Mouse (Mus musculus): ENCODE measurements around the gene Slc48a1. TPM values are rescaled to one million over a fixed set of nuclear protein-coding genes. Genes with fewer than 3 reads are reported as not detected.
A peak's percentile ranks its signal among the peaks of the same experiment; 100 is the strongest.

The Slc48a1 gene
- polyA plus RNA-seq, 1 experiment from 2014 or later: 31.3 TPM

DNA sequence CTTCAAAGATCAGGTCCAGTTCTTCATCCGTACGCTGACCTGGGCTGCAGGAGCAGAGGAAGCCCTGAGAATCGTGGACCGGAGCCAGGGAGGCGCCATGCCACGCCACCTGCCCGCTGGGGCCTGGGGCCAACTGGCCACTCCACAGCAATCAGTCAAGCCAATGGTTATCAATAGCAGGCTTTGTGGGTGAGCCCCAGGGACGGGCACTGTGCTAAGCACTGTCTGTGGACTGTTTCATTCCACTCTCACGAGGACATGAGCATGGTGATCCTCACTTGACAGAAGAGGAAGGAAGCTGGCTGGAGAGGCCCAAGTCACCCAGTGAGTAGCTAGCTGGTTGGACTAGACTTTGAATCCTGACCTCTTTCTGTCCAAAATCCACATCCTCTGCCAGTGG, 18.3 kb upstream of the Slc48a1 start:
- 90% methylated on average over 9 of the region's 9 CpGs for WGBS
- no peaks in the 10 kb centered on the region for H3K36me3 ChIP-seq

DNA sequence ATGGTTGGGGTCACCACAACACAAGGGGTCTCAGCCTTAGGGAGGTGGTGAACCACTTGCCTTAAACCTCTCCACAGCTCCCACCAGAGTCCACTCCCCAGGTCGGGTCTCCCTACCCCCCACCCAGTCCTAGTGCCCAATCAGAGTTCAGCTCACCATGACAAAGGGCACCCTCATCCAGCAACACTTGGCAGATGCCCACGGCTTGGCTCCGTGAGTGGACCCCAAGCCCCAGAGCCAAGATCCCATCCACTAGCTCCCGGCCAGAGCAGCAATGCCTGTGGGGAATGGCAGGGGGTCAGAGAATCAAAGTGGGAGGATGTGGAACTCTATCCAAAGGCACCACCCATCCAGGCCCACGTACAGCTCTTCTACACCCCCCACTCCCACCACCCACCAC, 17.4 kb upstream of the Slc48a1 start:
- DNase-seq (ENCODE audit: low spot score): no peak
- no peaks in the 10 kb centered on the region for H3K9me3 ChIP-seq
- H3K36me3 ChIP-seq: no peaks in the 10 kb centered on the region
- peaks cover 50% of the 10 kb centered on the region for H3K27me3 ChIP-seq (ENCODE audit: insufficient read depth, poor library complexity, severe bottlenecking)
- H3K4me1 ChIP-seq (replicated peaks): peaks cover 48% of the 10 kb centered on the region
- 71% methylated on average over 5 of the region's 5 CpGs for WGBS
- no peak overlapping the region for H3K4me3 ChIP-seq
- no peak overlapping the region for H3K27ac ChIP-seq

More for the DNA sequence above, 18.3 kb upstream of the Slc48a1 start:
- no peak for DNase-seq (ENCODE audit: low spot score)
- Histone ChIP-seq H3K4me1 (replicated peaks) (peaks cover 48% of the 10 kb centered on the region), H3K27ac (no peak overlapping the region), H3K9me3 (no peaks in the 10 kb centered on the region), H3K4me3 (no peak overlapping the region), H3K27me3 (ENCODE audit: insufficient read depth, poor library complexity, severe bottlenecking) (peaks cover 41% of the 10 kb centered on the region)

GRCm38 (mm10) chr15:97761438-97761837, 16.9 kb upstream of the Slc48a1 start:
- Histone ChIP-seq H3K9me3 (no peaks in the 10 kb centered on the region), H3K4me3 (no peak overlapping the region), H3K27me3 (ENCODE audit: insufficient read depth, poor library complexity, severe bottlenecking) (peaks cover 53% of the 10 kb centered on the region), H3K36me3 (no peaks in the 10 kb centered on the region), H3K27ac (no peak overlapping the region), H3K4me1 (replicated peaks) (peaks cover 49% of the 10 kb centered on the region)
- DNase-seq (ENCODE audit: low spot score): no peak
- WGBS: 34% methylated on average over 13 of the region's 13 CpGs

DNA sequence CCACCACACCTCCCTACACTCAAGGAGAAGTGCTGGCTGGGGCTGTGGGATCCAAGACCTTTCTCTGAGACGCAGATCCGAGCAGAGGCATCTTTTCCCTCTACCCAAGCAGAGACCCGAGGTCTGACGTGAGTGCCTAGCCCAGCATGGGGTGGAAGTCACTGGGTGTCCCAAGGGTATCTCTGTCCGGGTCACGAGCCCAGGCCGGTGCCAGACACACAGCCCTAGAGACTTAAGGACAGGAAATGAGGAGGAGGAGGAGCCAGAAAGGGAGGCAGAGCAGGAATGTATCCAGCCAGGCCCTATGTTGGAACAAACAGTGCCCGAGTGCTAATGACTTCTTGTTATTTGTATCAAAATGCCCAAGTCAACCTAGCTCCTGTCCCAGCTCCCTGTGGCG, 15.6 kb upstream of the Slc48a1 start:
- Histone ChIP-seq H3K4me1 (replicated peaks) (peaks cover 62% of the 10 kb centered on the region), H3K27ac (no peak overlapping the region), H3K36me3 (no peaks in the 10 kb centered on the region), H3K27me3 (ENCODE audit: insufficient read depth, poor library complexity, severe bottlenecking) (peaks cover 65% of the 10 kb centered on the region), H3K4me3 (no peak overlapping the region), H3K9me3 (no peaks in the 10 kb centered on the region)
- no peak for DNase-seq (ENCODE audit: low spot score)
- 71% methylated on average over 9 of the region's 9 CpGs for WGBS

DNA sequence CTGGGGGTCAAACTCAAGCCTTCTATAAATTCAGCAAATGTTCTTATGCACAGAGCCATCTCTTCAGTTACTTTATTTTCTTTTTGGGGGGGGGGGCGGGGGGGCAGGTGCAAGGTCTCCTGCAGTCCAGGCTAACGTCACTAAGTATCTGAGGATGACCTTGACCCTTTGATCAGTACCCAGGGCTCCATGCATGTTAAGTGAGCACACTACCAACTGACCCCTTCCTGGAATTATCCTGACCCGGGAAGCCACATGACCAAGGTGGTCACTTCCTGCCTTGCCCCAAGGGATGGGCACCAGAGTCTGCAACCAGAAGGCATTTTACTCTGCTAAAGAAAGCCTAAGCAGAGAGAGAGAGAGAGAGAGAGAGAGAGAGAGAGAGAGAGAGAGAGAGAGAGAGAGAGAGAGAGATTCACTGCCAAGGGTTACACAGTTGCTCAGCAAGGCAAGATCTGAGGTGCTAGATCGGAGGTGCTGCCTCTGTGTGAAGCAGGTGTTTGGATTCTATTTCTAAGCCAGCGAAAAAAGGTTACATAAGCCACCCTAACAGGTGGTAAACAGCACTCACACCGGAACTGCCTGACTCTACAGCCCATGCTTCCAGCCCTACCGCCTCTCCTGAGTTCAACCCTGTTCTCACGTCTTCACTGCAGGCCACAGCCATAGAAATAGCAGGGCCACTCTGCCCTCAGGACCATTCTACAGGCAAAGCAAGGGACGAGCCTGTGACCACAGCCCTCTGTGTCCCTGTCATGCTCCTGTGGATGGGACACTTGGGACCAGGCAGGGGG, 14.9 kb upstream of the Slc48a1 start:
- Histone ChIP-seq H3K4me1 (replicated peaks) (peaks cover 69% of the 10 kb centered on the region), H3K36me3 (no peaks in the 10 kb centered on the region), H3K4me3 (no peak overlapping the region), H3K27me3 (ENCODE audit: insufficient read depth, poor library complexity, severe bottlenecking) (peaks cover 72% of the 10 kb centered on the region), H3K27ac (no peak overlapping the region), H3K9me3 (no peaks in the 10 kb centered on the region)
- WGBS: 61% methylated on average over 9 of the region's 9 CpGs
- no peak for DNase-seq (ENCODE audit: low spot score)

- H3K9me3 ChIP-seq: no peaks in the 10 kb centered on the region
- no peaks in the 10 kb centered on the region for H3K36me3 ChIP-seq
- H3K4me1 ChIP-seq (replicated peaks): peaks cover 70% of the 10 kb centered on the region
- no peak overlapping the region for H3K27ac ChIP-seq
- H3K27me3 ChIP-seq (ENCODE audit: insufficient read depth, poor library complexity, severe bottlenecking): peaks cover 83% of the 10 kb centered on the region
- no peak overlapping the region for H3K4me3 ChIP-seq
- WGBS: 75% methylated on average over 2 of the region's 2 CpGs
- no peak for DNase-seq (ENCODE audit: low spot score)
Observed at GRCm38 (mm10) chr15:97764532-97764931, 13.8 kb upstream of the Slc48a1 start.

DNA sequence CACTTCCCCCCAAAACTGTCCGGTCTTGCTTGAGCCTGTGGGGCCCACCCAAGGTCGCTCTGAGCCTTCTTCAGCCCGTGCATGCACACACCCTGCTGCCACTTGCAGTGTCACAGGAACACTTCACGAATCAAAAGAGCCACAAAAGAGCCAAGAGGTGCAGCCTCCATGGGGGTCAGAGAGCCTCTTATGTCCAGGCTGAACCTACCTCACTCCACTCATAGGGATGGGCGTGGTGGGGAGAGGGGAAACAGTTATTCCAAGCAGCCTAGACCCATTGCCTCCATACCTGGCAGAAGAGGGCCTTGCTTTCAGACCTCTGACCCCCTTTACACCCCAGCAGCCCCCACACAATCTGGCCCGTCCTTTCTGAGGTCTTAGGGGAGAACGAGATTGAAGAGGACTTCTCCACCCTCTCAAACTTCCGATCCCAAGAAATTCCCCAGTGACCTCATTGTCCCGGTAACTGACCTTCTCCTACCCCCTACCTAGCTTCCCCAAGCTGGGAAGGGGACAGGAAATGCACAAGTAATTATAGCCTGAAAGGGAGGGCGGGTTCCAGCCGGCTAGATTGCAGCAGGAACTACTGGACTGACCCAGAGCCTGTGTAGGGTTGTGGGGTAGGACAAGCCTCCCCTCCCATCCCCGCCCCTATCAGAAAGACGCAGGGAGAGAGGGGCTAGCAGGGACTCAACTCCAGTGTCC, 13.1 kb upstream of the Slc48a1 start:
- no peak for DNase-seq (ENCODE audit: low spot score)
- Histone ChIP-seq H3K27me3 (ENCODE audit: insufficient read depth, poor library complexity, severe bottlenecking) (peaks cover 85% of the 10 kb centered on the region), H3K4me1 (replicated peaks) (peaks cover 70% of the 10 kb centered on the region), H3K9me3 (no peaks in the 10 kb centered on the region), H3K4me3 (peak overlapping the region; percentile 59; the same call in 1 of the 2 replicates), H3K27ac (0 out of 2 replicates have a peak overlapping the region, but pooled peaks have one; percentile 72), H3K36me3 (no peaks in the 10 kb centered on the region)
- WGBS: 30% methylated on average over 13 of the region's 13 CpGs

DNA sequence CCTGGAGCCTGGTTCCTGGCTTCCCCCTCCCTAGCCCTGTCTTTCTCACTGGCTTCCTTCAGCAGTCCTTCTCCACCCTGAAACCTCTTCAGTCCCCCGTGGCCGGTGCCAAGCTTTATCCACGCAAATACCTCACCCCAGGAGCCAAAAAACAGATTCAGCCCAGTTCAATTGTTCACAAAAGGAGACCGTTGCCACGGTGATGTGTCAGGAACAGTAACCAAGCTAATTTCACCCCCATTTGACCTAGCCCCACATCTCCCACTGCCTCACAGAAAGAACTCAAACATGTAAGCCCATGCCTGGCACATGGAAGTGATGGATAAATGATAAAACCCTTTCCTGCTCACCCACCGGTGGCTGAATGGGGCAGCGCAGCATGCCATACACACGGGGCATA, 12.1 kb upstream of the Slc48a1 start:
- Histone ChIP-seq H3K4me3 (peak overlapping the region; percentile 59), H3K27me3 (ENCODE audit: insufficient read depth, poor library complexity, severe bottlenecking) (peaks cover 89% of the 10 kb centered on the region), H3K36me3 (no peaks in the 10 kb centered on the region), H3K27ac (peak overlapping the region; percentile 72), H3K9me3 (no peaks in the 10 kb centered on the region), H3K4me1 (replicated peaks) (peaks cover 69% of the 10 kb centered on the region)
- WGBS: 9% methylated on average over 8 of the region's 8 CpGs
- peak; percentile 51 for DNase-seq (ENCODE audit: low spot score)

GRCm38 (mm10) chr15:97766594-97767279, 11.6 kb upstream of the Slc48a1 start:
- Histone ChIP-seq H3K4me1 (replicated peaks) (peaks cover 63% of the 10 kb centered on the region), H3K36me3 (no peaks in the 10 kb centered on the region), H3K4me3 (peak overlapping the region; percentile 59), H3K27ac (peak overlapping the region; percentile 72), H3K9me3 (no peaks in the 10 kb centered on the region), H3K27me3 (ENCODE audit: insufficient read depth, poor library complexity, severe bottlenecking) (peaks cover 87% of the 10 kb centered on the region)
- 5% methylated on average over 23 of the region's 23 CpGs for WGBS
- peak; percentile 45 for DNase-seq (ENCODE audit: low spot score)

GRCm38 (mm10) chr15:97767280-97768186, 10.8 kb upstream of the Slc48a1 start, which contains the start of gene Rapgef3:
Gene Rapgef3, minus strand, starts transcription at chr15:97767972.
- DNase-seq (ENCODE audit: low spot score): peak; percentile 82
- no peaks in the 10 kb centered on the region for H3K36me3 ChIP-seq
- peak within 1 kb of the TSS; percentile 59 for H3K4me3 ChIP-seq
- H3K27ac ChIP-seq: peak within 1 kb of the TSS; percentile 82
- no peaks in the 10 kb centered on the region for H3K9me3 ChIP-seq
- H3K27me3 ChIP-seq (ENCODE audit: insufficient read depth, poor library complexity, severe bottlenecking): peaks cover 83% of the 10 kb centered on the region
- 1% methylated on average over 44 of the region's 44 CpGs for WGBS
- H3K4me1 ChIP-seq (replicated peaks): peaks cover 56% of the 10 kb centered on the region

- WGBS: under 1% methylated on average over 18 of the region's 18 CpGs
- H3K27me3 ChIP-seq (ENCODE audit: insufficient read depth, poor library complexity, severe bottlenecking): peaks cover 79% of the 10 kb centered on the region
- DNase-seq (ENCODE audit: low spot score): peak; percentile 42
- H3K27ac ChIP-seq: peak overlapping the region; percentile 82
- no peaks in the 10 kb centered on the region for H3K9me3 ChIP-seq
- H3K4me3 ChIP-seq: peak overlapping the region; percentile 59
- no peaks in the 10 kb centered on the region for H3K36me3 ChIP-seq
- H3K4me1 ChIP-seq (replicated peaks): peaks cover 57% of the 10 kb centered on the region
Observed at GRCm38 (mm10) chr15:97768192-97768591, 10.1 kb upstream of the Slc48a1 start.

- Histone ChIP-seq H3K27me3 (ENCODE audit: insufficient read depth, poor library complexity, severe bottlenecking) (peaks cover 76% of the 10 kb centered on the region), H3K4me3 (no peak overlapping the region), H3K4me1 (replicated peaks) (peaks cover 57% of the 10 kb centered on the region), H3K9me3 (no peaks in the 10 kb centered on the region), H3K27ac (no peak overlapping the region), H3K36me3 (no peaks in the 10 kb centered on the region)
- no peak for DNase-seq (ENCODE audit: low spot score)
- 81% methylated on average over 8 of the region's 8 CpGs for WGBS
Observed at GRCm38 (mm10) chr15:97770280-97770679, 8.0 kb upstream of the Slc48a1 start.
